Mouse (Mus musculus) E14TG2a.4 (cell line): ENCODE results near the gene Ptchd4.

ENCODE experiments used
- H3K27me3 ChIP-seq: 2 replicates; pipeline ENCODE4 v1.6.1; 2014; ENCODE audit warnings: low read length, control low read depth; ENCODE audit not compliant: insufficient read depth
- H3K36me3 ChIP-seq: 2 replicates; pipeline ENCODE4 v1.6.1; 2014; ENCODE audit warnings: low read length, control low read depth; ENCODE audit not compliant: insufficient read depth
- H3K4me1 ChIP-seq: replicated peaks from 2 replicates; pipeline ENCODE4 v1.6.1; 2014; ENCODE audit warnings: low read depth, low read length, control low read depth
- H3K4me3 ChIP-seq: replicated peaks from 2 replicates; pipeline ENCODE4 v1.5.1; 2014; ENCODE audit warnings: mild to moderate bottlenecking, low read length
- H3K9me3 ChIP-seq: 2 replicates; pipeline ENCODE4 v1.6.1; 2014; ENCODE audit warnings: low read length, control low read depth
- CTCF ChIP-seq: conservative IDR thresholded peaks from 2 replicates; pipeline ENCODE4 v1.5.1; 2014; ENCODE audit warnings: low read length
- NANOG ChIP-seq: IDR thresholded peaks from 2 replicates; pipeline ENCODE4 v1.6.1; 2014; ENCODE audit warnings: borderline replicate concordance, low read length, mixed read lengths
- POU5F1 ChIP-seq: IDR thresholded peaks from 2 replicates; pipeline ENCODE4 v1.6.1; 2014; ENCODE audit warnings: low read length, borderline replicate concordance

Gene Ptchd4

DNA sequence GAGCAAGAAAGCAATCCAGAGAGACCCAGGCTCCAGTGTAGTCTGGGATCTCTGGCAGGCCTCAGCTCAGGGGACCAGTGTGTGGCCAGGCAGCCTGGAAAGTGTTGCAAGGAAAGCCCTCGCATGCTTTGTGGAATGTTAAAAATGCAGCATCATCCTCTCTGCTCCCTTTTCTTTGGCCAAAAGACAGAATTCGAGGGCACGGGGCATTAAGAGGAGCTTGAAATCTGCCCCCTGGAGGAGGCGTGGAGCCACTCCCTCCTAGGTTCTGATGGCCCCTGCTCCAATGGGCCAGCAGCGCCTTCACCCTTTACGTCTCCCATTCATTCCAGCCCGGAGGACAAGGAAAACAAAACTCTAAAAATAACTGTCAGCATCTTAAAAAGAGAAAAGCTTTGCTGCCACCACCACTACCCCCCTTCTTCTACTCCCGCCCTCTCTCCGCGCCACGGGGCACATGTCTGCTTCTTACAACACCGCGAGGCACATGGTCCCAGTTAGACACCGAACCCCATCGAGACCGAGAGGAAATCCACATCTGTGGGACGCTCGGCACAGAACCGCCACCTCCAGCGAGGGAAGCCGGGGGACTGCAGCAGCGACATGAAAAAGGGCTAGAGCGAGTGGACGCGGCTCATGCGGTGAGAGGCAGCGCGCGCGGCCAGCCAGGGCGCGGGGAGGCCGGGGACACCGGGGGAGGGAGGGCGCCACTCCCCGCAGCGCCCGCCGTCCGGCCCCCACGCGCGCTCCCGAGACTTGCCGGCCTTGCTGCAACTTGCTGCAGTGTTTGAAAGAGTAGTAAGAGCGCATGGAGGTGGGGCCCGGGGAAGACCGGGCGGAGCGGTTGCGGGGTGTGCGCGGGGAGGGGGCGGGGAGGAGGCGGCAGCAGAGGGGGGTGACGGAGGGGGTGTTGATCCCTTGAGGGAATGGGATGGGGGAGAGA, at the start of gene Ptchd4:
Ptchd4 (plus strand) TSS at position 279 of the 943 bp plus-strand sequence.
- Histone ChIP-seq H3K27me3 (peaks cover 47% of the 10 kb centered on the region), H3K4me1 (peaks cover 9% of the 10 kb centered on the region), H3K36me3 (no peaks in the 10 kb centered on the region), H3K4me3 (peak within 1 kb of the TSS; percentile 79), H3K9me3 (no peaks in the 10 kb centered on the region)
- TF ChIP-seq CTCF, result peak; percentile 21; the same call in 1 of the 2 replicates
- no peak for TF ChIP-seq POU5F1
- no peak for TF ChIP-seq NANOG

DNA sequence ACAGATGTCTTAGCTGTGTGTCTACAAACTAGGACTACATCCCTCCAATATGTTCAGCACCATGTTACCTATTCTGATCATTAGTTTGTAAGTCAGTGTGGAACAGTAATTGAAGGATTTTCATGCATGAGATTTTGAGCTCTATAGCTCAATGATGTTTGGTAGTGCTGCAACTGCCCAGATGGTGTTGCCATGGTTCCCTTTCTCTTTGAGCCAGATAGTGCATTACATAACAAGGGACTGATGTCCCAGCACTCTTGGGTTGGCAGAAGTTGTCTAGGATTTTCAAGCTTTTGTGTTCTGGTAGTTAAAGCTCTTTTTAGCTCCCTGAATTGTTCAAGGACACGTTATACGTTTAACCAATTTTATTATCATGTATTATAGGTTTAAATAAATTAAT, 38.9 kb upstream of the Ptchd4 start:
- no peak overlapping the region for H3K4me3 ChIP-seq
- peaks cover 3% of the 10 kb centered on the region; the same call in 1 of the 2 replicates for H3K4me1 ChIP-seq
- H3K27me3 ChIP-seq, result no peaks in the 10 kb centered on the region
- TF ChIP-seq CTCF, result no peak
- TF ChIP-seq NANOG, result no peak
- TF ChIP-seq POU5F1, result no peak
- no peaks in the 10 kb centered on the region for H3K36me3 ChIP-seq
- H3K9me3 ChIP-seq, result peaks cover 10% of the 10 kb centered on the region; the same call in 1 of the 2 replicates

- Histone ChIP-seq H3K4me3 (no peak overlapping the region), H3K27me3 (no peaks in the 10 kb centered on the region), H3K36me3 (no peaks in the 10 kb centered on the region), H3K9me3 (peaks cover 22% of the 10 kb centered on the region), H3K4me1 (peaks cover 3% of the 10 kb centered on the region; the same call in 1 of the 2 replicates)
- TF ChIP-seq NANOG (no peak), CTCF (no peak), POU5F1 (no peak)
Observed at GRCm38 (mm10) chr17:42284391-42284790, 31.4 kb upstream of the Ptchd4 start.

- H3K27me3 ChIP-seq, result no peaks in the 10 kb centered on the region
- H3K4me3 ChIP-seq, result no peak overlapping the region
- TF ChIP-seq CTCF (no peak), NANOG (no peak), POU5F1 (no peak)
- H3K36me3 ChIP-seq, result no peaks in the 10 kb centered on the region
- peaks cover under 1% of the 10 kb centered on the region; the same call in 1 of the 2 replicates for H3K4me1 ChIP-seq
- H3K9me3 ChIP-seq, result peaks cover 13% of the 10 kb centered on the region
Observed at GRCm38 (mm10) chr17:42286255-42286654, 29.5 kb upstream of the Ptchd4 start.

DNA sequence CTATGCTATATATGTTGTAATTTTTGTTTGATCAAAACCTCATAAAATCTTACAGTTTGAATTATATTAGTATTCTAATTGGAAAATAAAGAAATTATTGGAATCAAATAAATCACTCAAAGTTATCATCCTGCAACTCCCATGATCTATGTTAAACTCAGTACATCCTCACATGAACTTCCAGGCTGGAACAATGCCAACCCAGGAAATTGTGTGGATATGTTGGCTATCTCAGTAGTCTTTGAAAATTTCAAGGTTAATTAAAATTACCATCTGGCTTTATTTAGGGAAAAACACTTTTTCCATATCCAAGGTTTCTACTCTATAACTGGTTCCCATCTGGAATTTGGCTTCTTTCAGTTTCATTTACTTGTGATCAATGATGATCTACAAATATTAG, 25.4 kb upstream of the Ptchd4 start:
- H3K4me3 ChIP-seq, result no peak overlapping the region
- peaks cover 7% of the 10 kb centered on the region; the same call in 1 of the 2 replicates for H3K4me1 ChIP-seq
- no peaks in the 10 kb centered on the region for H3K27me3 ChIP-seq
- TF ChIP-seq NANOG (no peak), POU5F1 (no peak), CTCF (no peak)
- H3K36me3 ChIP-seq, result no peaks in the 10 kb centered on the region
- peaks cover 12% of the 10 kb centered on the region for H3K9me3 ChIP-seq

GRCm38 (mm10) chr17:42291793-42292192, 24.0 kb upstream of the Ptchd4 start:
- no peaks in the 10 kb centered on the region for H3K36me3 ChIP-seq
- H3K4me1 ChIP-seq, result peaks cover 7% of the 10 kb centered on the region; the same call in 1 of the 2 replicates
- no peaks in the 10 kb centered on the region for H3K27me3 ChIP-seq
- H3K4me3 ChIP-seq, result no peak overlapping the region
- H3K9me3 ChIP-seq, result peaks cover 12% of the 10 kb centered on the region
- TF ChIP-seq POU5F1 (no peak), CTCF (no peak), NANOG (no peak)

DNA sequence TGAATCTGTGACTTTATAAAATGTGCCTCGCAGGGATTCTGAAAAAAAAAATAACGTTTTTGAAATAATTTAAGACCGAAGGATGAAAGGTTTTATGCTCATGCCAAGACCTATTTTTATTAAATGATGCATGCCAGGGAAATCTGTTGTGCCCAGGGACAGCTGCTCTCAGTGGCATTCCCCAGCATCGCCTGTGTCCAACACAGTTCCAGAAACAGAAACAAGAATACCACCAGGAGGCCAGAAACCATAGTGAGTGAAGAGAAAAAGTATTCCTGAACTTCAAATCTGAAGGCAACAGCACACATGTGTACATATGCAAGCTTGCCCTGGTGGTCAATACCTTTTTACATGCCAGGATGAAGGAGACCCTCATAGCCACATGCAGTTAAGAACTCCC, 17.8 kb upstream of the Ptchd4 start:
- Histone ChIP-seq H3K4me3 (no peak overlapping the region), H3K27me3 (no peaks in the 10 kb centered on the region), H3K9me3 (no peaks in the 10 kb centered on the region), H3K36me3 (no peaks in the 10 kb centered on the region), H3K4me1 (0 out of 2 replicates have a peak, but pooled peaks cover 3% of the 10 kb centered on the region)
- TF ChIP-seq CTCF, result no peak
- no peak for TF ChIP-seq NANOG
- TF ChIP-seq POU5F1, result no peak

GRCm38 (mm10) chr17:42299681-42300080, 16.1 kb upstream of the Ptchd4 start:
- H3K36me3 ChIP-seq, result no peaks in the 10 kb centered on the region

GRCm38 (mm10) chr17:42303062-42303577, 12.6 kb upstream of the Ptchd4 start:
- TF ChIP-seq CTCF (no peak), POU5F1 (no peak), NANOG (no peak)

More at GRCm38 (mm10) chr17:42299681-42300080, 16.1 kb upstream of the Ptchd4 start:
- no peak for TF ChIP-seq POU5F1
- TF ChIP-seq NANOG, result no peak
- no peak for TF ChIP-seq CTCF
- Histone ChIP-seq H3K9me3 (no peaks in the 10 kb centered on the region), H3K27me3 (no peaks in the 10 kb centered on the region), H3K4me3 (peak overlapping the region; percentile 41; the same call in 1 of the 2 replicates), H3K4me1 (0 out of 2 replicates have a peak, but pooled peaks cover 3% of the 10 kb centered on the region)

More at GRCm38 (mm10) chr17:42303062-42303577, 12.6 kb upstream of the Ptchd4 start:
- Histone ChIP-seq H3K4me1 (0 out of 2 replicates have a peak, but pooled peaks cover 3% of the 10 kb centered on the region), H3K9me3 (no peaks in the 10 kb centered on the region), H3K36me3 (no peaks in the 10 kb centered on the region), H3K27me3 (no peaks in the 10 kb centered on the region), H3K4me3 (no peak overlapping the region)
